Mouse (Mus musculus) megakaryocyte, embryonic 14.5 days (primary cell): ENCODE data around the gene Gosr2.

Experiments
- FLI1 ChIP-seq: IDR thresholded peaks from 2 replicates; pipeline ENCODE4 v1.6.1; 2012; ENCODE audit warnings: low read length, inconsistent platforms, mixed read lengths
- GATA1 ChIP-seq: IDR thresholded peaks from 3 replicates; pipeline ENCODE4 v1.6.1; 2012; ENCODE audit warnings: mixed read lengths, low read length, inconsistent platforms, borderline replicate concordance

- no peak for TF ChIP-seq GATA1
- TF ChIP-seq FLI1, result no peak
Measured at GRCm38 (mm10) chr11:103645731-103646130, 52.0 kb downstream of the Gosr2 start.
